Mouse (Mus musculus) cerebellum, adult 9-11 months (tissue): ENCODE results near the gene Fbln5.

Experiments used
- DNase-seq: peaks from one replicate; pipeline ENCODE4 v3.0.0; 2022

Gene Fbln5

DNA sequence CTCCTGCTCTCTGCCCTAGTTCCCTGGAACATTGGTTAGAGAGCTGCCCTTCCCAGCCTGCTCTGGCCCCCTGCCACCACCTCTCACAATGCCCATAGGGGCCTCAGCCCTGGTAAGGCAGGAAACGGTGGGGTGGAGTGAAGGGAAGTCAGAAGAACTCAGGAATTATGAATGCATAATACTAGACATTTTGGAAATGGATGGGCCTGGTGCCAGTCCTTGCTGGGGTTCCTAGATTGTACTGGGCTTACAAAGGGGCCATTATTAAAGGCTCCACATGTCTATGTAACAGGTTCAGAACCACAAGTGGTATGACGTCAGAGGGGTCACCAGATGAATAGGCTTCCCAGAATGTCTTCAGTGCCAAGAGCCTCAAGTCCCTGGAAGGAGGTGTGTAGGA lies 11.5 kb downstream of the Fbln5 start:
- DNase-seq = no peak

DNA sequence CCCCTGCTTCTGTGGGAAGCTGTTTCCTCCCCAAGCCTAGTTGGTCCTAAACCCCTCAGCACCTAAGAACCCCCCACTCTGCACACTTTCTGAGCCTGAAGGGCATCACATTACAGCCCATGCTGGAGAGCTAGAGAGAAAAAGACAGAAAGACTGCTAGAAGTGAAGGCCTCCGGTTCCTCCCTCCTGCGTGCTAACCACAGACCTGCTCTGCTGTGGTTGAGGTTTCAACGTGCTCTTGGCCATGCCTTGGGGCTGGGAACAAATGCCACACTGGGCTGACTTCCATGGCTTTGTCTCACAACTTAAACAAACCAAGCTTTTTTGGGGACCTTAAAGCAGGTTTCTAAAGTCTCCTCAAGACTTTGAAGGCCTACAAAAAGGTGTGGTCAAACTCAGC lies 16.4 kb downstream of the Fbln5 start:
- no peak for DNase-seq

- DNase-seq = no peak
These were observed 17.1 kb downstream of the Fbln5 start for GRCm38 (mm10) chr12:101801744-101802143.

DNA sequence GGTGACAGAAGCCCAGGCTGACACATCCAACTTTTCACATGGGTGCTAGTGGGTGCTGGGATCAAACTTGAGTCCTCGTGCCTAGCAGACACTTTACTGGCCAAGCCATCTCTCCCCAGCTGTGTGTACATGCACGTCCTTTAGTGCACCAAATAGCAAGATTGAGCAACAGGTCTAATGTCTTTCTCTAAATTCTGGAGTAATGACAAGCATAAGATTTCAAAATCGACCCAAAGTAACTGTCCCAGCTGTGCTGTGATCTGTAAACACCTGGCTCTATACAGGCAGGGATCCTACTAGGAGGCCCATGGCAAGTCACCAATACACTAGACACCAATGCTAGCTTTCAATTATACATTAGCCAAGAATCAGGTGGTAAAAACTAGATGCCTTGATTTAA lies 17.8 kb downstream of the Fbln5 start:
- DNase-seq = no peak

GRCm38 (mm10) chr12:101798189-101798922 lies 20.5 kb downstream of the Fbln5 start:
- DNase-seq = no peak

DNA sequence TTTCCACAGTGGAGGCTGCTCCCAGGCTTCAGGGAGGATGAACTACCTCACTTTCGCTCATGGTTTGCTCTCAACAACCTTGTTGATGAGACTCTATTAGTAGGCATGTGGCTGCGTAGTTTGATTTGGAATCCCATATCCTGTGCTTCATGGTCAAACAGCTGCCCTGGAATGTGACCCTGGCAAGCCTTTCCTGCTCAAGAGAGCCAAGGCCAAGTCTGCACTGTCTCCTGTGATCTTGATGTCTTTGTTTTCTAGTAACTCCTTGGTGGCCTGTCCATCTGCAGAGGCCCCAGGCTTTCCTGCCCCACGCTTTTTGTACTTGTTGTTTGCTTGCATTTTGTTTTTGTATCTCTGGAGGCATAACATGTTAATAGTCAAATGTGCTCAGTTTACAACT lies 24.4 kb downstream of the Fbln5 start:
- no peak for DNase-seq

DNA sequence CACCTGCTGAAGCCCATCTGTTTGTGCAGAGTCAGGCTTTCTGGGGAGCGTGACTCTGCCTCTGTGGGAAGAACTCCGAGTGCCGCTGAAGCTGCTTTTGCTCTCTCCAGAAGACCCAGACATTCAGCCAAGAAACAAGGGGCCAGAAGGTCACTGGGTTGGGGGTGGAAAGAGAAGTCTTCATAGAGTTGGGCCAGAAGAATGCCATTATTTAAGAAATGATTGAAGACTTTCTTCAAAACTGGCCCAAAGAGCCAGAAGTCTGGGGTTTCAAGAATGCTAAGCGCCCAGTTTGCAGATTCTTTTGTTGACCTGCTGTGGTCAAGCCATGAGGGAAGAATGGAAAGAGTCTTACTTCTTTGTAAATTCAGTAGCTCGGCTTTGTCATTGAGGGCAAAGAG lies 25.6 kb downstream of the Fbln5 start:
- no peak for DNase-seq

DNA sequence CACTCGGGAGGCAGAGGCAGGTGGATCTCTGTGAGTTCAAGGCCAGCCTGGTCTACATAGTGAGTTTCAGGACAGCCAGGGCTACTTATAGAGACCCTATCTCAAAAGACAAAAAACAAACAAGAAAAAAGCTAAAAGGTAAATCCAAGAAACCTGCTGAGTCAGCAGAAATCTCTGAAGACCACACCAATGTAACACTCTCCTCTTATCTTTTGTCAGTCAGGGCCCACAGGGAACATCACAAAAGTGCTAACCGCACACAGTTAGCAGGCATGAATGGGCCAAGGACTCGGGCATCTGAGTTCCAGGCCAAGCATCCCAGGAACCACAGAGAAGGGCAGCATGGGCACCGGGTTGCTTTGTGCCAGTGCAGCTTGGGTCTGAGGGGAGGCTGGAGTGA lies 26.2 kb downstream of the Fbln5 start:
- no peak for DNase-seq

DNA sequence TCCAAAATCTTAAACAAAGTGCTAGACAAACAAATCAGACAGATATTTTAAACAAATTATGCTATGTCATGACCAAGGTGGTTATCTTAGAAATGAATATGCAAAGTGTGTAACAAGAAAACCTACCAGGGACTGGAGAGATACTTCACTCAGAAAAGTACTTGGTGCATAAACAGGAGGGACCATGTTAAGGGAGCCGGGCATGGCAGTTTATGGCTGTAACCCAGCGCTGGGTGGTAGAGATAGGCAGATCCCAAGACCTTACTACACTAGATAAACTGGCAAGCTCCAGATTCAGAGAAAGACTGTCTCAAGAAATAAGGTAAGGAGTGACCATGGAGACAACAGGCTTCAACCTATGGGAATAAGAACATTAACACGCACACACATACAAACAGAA lies 29.1 kb downstream of the Fbln5 start:
- no peak for DNase-seq

GRCm38 (mm10) chr12:101789250-101789649 lies 29.6 kb downstream of the Fbln5 start:
- DNase-seq = no peak

DNA sequence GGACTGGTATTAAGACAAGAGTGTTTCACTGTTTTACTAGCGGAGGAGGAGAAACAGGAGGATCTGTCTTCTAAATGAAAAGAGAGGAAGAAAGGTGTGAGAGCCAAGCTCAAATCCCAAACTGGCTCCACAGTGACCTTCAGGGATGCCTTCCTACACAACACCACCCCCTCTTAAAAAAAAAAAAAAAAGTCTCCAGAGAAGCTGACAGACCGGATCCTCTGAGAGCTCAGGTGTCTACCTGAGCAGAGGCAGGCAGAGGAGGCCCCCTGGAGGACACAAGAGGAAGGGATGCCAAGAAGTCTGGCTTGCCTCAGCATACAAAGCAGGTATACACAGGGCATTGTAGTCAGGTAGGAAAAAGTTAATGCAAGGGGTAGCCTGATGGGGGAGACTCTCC lies 36.1 kb downstream of the Fbln5 start:
- no peak for DNase-seq

GRCm38 (mm10) chr12:101780915-101781314 lies 37.9 kb downstream of the Fbln5 start:
- no peak for DNase-seq

GRCm38 (mm10) chr12:101777613-101778325 lies 41.1 kb downstream of the Fbln5 start:
- no peak for DNase-seq

GRCm38 (mm10) chr12:101776383-101776782 lies 42.5 kb downstream of the Fbln5 start:
- no peak for DNase-seq

DNA sequence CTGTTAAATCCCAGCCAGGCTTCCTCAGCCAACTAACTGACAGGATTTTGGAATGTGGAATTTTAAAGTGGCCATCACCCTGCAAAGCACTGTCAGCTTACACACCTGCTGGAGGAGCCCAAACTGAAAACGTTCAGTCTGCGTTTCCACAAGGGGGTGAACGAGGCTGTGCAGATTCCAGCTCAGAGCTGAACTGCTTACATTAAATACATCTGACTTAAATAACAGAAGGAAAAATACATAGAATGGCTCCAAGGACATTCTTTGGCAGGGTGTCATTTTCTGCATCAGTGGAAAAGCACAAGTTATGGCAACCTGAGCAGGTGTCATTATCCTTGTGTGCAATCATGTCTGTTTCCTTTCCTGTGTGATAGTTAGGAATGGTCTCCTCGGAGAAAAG lies 44.7 kb downstream of the Fbln5 start:
- no peak for DNase-seq

GRCm38 (mm10) chr12:101772962-101773361 lies 45.9 kb downstream of the Fbln5 start:
- no peak for DNase-seq

- DNase-seq = no peak
These were observed 48.4 kb downstream of the Fbln5 start for GRCm38 (mm10) chr12:101770283-101771015.

DNA sequence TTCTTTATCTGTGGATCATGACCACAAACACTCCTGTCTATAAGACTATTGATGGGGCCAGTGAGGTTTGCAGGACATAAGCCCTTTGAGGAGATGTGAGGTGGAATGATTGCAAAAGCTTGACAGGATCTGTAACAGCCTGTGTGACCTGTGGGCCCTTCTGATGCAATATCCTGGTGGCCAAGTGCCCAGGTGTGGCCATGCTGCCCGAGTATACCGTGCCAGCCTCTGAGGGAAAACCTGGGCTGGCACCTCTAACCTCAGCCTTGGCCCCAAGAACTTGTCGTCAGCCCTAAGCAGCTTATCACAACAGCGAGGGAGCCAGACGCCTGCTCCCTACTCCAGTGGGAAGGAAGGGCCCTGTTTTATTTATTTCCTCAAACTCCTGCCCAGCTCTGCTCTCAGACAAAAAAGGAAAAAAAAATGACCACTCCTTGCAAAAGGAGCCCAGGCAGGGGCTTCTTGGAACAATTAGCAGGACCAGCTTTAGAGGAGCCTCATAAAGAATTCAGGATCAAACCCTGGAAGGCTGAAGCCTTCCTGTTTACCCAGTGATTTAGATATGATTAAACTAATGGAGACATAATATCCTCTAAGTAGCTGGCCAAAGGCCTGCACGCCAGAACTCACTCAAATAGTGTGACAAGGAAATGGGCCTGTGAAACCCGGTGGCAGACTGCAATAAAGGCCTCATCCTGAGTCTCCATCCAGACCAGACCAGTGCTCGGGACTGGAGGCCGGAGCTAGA lies 51.4 kb downstream of the Fbln5 start:
- DNase-seq = peak; percentile 8

DNA sequence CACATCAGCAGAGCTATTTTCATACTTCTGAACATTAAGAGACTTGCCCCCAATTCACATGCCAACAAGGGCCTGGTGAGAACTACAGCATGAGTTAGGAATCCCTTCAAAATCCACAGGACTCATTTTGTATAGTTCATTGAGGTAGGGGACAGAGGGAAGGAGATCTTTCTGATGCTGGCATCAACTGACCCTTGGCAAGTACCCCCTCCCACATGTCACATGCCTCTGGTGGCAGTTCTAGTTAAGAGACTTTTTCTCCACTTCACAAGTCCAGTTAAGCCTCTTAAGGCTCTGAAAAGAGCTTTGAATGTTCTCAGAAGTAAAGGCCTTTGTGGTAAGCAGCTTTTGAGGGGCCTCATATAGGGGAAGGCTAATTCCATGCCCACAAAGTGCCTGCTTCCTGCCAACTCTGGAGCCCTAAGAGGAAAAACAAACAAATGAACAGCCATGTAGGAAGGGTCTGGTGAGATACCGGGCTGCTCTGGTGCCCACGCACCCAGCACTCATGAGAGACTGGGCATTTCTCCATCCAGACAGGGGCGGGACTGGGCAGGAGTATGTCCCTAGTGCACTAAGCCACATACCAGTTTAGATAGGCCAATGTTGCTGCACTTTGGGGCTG lies 52.5 kb downstream of the Fbln5 start:
- DNase-seq = no peak

DNA sequence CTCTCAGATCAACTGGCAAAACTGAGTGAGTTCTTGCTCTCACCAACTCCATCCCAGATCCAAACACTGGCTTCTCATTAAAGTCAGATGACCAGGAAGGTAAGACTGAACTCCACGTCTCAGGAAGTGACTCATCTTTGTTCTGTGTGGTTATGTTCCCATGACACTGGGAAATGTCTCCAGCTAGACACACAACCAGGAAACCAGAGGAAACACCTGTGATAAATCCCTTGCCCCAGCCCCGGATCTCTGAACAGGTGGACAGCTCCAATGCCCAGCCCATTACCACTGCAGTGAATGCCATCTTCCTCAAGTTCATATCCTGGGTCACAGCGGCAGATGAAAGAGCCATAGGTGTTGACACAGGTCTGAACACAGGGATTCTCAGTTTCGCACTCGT lies 54.0 kb downstream of the Fbln5 start:
- DNase-seq = no peak

GRCm38 (mm10) chr12:101763065-101763464 lies 55.8 kb downstream of the Fbln5 start:
- DNase-seq = no peak

DNA sequence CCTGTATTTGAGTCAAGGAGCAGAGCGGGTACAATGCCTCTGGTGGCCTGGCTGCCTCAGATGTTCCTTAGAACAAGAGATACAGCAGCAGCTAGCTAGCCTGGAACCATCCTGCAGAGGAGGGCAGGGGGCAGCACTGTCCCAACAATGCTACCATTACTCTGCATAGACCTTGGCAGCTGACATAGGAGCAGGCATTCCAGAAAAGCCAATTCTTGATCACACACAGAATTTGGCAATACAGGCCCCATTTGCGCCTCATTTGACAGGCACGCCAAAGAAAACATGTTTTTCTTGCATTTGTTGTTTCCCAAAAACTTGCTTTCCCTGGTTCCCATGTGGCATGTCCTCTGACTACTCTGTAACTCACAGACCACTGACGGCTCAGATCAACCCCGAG lies 56.8 kb downstream of the Fbln5 start:
- DNase-seq = no peak
